Mouse (Mus musculus): Measurements from ENCODE around the gene Kcnmb1.

The Kcnmb1 gene

DNA sequence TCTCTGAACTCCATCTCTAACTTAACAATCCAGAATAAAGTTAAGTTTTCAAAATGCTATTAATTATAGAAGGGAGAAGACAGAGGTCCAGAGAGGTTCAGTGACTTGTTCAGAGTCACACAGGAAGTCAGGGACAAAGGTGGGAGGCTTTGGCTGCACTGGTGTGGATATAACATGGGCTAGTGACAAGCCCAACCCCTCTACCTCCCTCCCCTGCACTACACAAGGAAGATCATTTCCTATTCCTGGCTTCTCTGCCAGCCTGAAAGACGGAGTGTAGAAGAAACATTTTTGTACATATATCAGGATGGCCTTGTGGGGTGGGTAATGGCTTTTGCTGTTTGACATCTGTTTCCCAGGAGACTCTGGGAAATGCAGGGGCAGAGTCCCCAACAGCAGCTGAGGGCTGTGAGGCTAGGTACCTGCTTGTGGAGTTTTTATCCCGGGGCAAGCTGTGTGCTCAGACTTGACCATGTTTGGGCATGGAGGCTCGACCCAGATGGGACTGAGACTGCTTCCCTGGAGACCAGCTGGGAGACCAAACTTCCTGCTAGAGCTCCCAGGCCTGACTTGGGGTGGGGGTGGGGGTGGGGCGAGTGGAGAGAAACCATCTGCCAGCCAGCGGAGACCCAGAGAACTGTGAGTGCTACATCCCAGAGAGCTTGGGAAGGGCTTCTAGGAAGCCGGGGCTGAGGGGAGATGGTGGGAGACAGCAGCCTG is at the start of gene Kcnmb1:
Gene Kcnmb1, plus strand, starts transcription at position 326 of the 720 bp plus-strand sequence.
- no peak for DNase-seq (ENCODE audit: low spot score in 2 of 2)

DNA sequence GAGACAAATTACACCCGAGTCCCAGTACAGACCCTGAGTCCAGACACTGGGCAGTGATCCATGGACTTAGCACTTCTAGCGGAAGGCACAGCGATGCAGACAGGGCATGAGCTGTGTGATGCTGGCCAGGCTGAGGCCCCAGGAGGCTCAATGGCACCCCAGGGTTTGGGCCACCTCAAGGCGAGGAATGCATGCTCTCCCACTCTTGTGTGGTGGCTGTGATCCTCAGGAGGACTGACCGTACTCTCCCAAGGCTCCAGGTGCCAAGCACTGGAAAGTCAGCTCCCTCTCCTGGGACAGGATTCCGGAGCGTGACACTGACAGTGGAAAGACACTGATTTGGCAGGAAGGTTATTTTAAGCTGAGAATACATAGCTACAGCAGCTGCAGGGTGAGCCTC is 49.8 kb upstream of the Kcnmb1 start:
- no peak for DNase-seq (ENCODE audit: low spot score in 2 of 2)

DNA sequence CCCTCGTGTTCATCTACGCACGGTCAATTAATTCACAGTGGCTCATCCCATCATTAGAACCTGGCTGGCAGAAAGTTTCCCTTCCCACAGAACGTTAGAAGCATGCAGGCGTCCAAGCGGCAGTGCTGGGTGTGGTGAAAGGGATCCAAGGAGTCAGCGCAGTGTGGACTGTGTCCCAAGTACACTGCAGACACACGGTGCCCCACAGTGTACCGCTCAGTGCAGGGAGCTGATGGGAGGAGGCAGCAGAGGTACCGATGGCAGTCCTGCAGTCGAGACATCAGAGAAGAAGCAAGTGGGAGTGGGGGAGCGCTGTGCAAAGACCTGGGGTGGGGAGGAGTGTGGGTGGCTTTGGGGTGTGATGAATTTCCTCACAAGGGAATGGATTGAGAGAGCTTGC is 48.6 kb upstream of the Kcnmb1 start:
- no peak for DNase-seq (ENCODE audit: low spot score in 2 of 2)

DNA sequence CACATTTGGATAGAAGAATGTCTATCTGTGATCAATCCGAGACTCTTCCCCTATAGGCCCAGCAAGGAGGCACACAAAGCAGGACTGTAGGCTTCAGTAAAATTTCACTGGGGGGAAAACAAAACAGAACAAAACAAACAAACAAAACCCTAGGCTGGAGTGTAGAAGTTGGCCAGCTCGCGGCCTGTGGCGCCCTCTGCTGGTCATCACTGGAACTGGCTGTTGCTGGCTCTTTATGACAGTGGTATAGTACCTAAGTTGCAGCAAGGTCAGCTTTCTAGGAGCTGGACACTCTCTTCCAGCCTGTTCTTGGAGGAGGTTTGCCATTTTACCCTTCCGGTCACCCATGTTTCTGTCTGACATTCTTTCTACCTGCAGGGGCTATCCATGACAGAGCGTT is 45.2 kb upstream of the Kcnmb1 start:
- peak in 1 of 2 experiments; percentile 24 for DNase-seq (ENCODE audit: low spot score in 2 of 2)

DNA sequence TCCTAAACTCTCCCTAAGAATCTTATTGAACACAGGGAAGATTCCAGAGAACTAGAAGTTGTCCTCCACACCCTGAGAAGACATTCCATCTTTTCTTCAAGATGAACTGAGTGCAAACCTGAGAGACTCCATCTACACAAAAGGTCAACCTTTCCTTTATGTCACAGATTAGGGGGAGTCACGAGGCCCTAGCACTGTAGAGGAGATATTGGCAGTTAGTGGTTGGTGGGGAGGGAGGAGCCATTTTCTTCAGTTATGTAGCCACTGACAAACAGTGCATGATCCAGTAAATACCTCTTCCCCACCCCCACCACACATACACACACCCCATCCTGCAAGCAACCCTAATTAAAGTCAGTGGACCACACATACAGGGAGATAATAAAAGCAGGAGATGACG is 44.4 kb upstream of the Kcnmb1 start:
- DNase-seq (ENCODE audit: low spot score in 2 of 2): no peak

DNA sequence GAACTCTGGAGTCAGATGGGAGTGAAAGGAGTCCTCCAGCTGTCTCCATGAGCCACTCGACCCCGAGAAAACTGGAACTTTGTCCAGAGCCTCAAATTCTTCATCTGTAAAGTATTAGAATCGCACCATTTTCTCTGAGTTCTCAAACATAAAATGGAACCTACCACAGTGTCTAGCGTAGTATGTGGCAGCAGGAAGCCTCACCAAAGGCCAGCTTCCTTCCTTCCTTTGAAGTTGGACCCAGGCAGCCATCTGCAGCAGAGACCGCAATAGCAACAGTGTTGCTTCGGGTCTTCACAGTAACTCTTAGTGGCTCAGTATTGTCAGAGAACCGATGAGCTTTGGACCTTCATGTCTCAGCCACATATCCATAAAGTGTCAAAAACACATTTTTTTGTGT is 43.0 kb upstream of the Kcnmb1 start:
- no peak for DNase-seq (ENCODE audit: low spot score in 2 of 2)

DNA sequence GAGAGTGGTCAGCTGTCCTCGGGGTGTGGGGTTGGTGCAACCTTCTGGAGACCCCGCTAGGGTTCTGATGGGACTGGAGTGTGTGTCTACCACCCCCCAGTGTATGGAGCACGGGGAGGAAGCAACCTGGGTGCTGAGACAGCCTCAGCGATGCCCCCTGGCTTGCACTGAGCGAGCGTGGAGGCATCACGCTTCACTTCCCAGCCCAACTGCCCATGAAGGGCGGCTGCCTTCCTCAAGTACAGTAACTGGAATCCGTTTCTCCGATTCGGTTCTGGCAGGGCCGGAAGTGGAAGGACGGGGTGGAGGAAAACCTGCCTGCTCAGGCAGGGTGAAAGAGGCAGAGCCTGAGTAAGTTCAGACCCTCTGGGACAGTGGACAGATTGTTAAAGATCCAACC is 41.4 kb upstream of the Kcnmb1 start:
- DNase-seq (ENCODE audit: low spot score in 2 of 2): no peak

DNA sequence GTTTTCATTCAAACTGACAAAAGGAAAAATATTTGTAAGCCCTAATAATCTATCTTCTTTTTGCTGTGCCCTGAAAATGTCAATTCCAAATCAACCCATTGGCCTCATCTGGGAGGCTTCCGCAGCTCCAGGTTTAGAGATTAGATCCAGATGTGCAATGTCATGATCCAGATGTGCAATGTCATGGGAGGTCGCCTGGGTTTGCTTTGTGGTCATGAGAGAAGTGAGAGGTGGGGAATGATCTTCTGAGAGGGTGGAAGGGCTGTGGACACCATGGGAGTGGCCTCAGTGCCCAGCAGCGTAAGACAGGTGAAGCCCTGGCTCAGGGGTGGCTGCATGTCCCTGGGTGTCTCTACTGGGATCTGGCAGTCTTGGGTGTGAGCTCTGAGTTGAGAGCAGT is 39.8 kb upstream of the Kcnmb1 start:
- no peak for DNase-seq (ENCODE audit: low spot score in 2 of 2)

DNA sequence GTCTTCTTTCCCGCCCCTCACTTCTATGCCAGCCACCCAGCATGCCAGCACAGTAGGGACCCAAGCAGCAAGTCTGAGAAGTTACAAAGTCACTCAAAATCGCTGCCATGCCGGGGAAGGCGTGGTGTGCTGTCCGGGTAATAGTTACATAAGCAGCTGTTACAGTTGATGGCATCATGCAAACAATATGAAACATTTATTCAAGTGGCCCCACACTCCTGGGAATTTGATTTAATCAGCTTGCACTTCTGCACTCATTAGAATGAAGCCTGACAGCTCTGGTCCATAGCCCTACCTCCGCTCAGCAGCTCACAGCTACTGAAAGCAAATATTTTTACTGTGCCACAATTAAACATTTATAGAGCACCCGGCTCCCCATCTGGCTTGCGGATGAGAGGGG is 37.0 kb upstream of the Kcnmb1 start:
- no peak for DNase-seq (ENCODE audit: low spot score in 2 of 2)

DNA sequence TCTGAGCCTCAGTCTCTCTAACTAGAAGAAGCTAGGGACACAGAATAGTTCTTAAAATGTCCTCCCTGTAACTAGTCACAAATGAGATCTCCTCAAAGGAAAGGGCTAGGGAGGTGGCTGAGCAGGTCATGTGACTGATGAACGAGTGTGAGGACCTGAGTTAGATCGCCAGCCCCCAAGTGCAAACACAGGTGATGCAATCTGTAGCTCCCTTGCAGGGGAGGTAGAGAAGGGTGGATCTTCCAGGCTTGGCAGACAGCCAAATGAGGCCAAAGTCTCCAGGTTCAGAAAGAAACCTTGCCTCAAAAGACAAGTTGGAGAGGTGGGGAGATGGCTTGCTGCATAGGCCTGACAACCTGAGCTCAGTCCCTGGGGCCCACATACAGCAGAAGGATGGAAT is 36.3 kb upstream of the Kcnmb1 start:
- DNase-seq (ENCODE audit: low spot score in 2 of 2): no peak

DNA sequence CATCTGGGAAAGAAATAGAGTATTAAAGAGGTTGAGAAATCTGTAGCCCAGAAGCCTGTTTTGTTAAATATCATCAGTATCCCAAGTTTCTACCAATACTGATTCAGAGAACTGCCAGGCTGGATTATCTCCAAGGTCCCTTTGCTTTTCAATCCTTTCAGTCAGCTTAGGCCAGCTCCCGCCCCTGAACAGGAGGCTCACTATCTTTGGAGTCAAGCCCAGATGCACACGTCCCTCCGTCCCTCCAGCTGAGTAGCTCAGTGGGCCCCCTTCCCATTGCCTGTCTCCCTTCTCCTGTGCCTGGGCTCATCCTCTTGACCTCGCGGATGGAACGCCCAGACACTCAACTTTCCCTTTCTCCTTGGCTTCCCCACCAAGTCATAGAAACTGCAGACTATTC is 35.5 kb upstream of the Kcnmb1 start:
- DNase-seq (ENCODE audit: low spot score in 2 of 2): no peak

DNA sequence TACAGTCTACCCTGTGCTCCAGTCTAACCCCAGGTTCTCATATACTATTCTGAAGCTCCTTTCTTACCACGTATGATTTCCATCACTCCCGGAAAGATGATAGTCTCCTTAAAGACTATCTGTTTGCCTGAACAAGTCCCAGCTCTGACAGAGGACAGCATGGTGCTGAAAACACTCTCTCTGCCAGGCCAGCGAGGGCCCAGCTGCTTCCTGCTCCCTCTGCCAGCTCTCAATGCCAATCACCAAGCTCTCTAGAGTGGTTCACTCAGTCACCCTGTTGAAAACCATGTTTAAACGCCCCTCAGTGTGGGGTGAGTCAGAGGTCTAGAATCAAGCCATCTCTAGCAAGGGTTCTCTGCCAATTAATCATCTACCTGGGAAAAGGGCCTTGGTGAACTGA is 35.0 kb upstream of the Kcnmb1 start:
- no peak for DNase-seq (ENCODE audit: low spot score in 2 of 2)

DNA sequence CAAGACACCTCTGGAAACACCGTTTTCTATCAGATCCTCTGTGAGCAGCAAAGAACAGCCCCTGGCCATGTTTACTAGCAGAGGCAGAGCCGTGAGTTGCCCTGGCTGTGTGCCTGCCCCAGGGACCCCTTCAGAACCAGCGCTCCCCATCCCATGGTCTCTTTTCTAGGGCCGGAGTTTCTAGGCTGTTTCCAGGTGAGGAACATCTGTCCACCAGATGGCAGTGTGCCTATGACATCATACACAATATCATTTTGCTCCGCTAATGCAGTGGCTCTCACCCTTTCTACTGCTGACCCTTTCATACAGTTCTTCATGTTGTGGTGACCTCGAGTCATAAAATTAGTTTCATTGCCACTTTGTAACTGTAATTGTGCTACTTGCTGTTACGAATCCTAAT is 34.2 kb upstream of the Kcnmb1 start:
- DNase-seq (ENCODE audit: low spot score in 2 of 2): peak in 1 of 2 experiments; percentile 20

DNA sequence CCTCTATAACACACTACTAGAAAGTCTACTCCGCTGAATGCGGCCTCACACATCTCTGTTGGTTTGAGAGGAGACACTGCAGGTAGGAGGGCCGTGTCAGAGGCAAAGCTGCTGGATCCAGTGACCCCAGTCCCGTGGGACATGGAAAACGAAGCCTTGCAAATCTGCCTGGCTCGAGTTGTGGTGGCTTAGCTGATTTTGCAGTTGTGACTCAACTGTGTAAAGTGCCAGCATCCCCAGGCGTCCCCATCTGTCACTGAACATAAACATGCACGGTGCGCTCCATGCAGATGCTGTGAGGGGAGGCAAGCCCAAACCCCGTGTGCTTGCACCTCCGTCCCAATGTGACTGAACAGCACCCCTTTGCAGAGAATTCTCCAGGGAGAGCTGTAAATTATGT is 33.4 kb upstream of the Kcnmb1 start:
- DNase-seq (ENCODE audit: low spot score in 2 of 2): no peak

DNA sequence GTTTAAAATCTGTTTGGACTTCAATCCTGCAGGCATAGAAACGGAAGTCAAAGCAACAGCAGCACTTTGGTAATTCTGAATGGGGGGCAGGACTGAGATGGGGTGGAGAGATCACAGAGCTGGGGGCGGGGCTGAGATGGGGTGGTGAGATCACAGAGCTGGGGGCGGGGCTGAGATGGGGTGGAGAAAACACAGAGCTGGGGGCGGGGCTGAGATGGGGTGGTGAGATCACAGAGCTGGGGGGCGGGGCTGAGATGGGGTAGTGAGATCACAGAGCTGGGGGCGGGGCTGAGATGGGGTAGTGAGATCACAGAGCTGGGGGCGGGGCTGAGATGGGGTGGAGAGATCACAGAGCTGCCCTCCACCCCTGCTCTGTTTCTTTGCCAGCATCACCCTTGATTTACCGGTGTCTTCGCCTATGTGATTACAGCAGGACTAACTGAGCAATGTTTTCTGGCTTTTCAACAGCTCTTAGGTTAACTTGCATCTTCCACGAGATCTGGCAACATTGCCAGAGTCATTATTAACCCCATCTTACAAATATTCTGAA is 30.9 kb upstream of the Kcnmb1 start:
- DNase-seq (ENCODE audit: low spot score in 2 of 2): peak; percentile 52 to 54

DNA sequence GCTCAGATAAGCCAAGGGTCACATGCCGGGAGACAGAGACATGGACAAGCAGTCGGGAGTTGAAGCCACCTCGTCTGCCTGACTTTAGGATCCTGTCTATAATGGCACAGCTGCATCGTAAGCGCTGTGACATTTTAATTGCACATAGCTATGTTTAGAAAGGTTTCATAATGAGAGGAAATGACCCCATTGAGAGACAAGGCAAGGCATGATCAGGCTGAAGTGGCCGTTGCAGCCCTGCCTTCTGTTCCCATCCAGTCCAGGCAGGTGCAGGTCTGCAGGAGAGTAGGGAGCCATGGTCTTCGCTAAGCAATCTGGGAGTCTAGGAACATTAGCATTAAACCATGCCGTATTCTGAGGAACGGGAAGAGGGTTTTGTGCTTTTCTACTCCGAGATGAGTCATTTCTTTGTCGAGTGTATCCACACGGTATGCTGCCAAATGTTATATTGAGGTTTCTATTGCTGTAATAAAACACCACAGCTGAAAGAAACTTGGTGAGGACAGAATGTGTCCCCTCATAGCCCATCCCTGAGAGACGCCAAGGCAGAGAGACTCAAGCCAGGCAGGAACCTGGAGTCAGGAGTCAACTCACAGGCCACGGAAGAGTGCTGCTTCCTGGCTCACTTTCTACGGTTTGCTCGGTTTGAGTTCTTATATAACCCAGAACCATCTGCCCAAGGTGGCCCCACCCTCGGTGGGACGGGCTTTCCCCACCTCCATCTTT is 30.3 kb upstream of the Kcnmb1 start:
- DNase-seq (ENCODE audit: low spot score in 2 of 2): no peak

DNA sequence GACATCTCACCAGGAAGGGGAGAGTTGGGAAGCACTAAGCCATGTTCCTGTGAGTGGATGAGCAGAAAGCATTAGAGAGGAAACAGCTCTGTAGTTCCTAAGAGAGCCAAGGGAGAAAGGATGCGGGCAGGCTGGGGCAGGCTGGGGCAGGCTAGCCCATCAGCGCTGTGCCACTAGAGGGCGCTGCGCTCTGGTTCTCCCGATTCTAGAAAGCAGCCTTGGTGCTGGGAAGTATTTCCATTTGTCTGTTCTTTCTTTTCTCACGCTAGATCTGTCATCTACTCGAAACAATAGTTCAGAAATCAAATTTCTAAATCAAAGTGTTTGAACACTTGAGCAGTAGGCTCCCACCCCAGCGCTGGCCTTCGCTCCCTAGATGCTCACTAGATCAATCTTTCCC is 28.5 kb upstream of the Kcnmb1 start:
- DNase-seq (ENCODE audit: low spot score in 2 of 2): no peak

DNA sequence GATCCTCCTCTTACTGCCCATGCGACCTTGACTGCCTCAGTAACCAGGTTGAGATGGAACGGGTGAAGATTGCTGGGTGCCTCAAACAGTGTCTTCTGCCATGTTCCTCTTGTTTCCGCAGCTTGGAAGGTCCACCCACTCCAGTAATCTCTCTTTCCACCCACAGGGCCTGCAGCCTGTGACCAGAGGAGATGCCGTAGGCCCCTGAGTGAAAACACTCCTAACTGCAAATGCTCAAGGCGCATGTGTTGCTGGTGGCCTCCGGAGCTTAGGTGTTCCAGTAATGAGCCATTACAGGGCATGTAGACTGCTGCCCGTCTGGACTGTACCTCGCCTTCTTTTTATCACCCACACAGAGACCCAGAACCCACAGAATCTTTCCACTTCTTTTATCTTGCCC is 25.2 kb upstream of the Kcnmb1 start:
- DNase-seq (ENCODE audit: low spot score in 2 of 2): no peak

DNA sequence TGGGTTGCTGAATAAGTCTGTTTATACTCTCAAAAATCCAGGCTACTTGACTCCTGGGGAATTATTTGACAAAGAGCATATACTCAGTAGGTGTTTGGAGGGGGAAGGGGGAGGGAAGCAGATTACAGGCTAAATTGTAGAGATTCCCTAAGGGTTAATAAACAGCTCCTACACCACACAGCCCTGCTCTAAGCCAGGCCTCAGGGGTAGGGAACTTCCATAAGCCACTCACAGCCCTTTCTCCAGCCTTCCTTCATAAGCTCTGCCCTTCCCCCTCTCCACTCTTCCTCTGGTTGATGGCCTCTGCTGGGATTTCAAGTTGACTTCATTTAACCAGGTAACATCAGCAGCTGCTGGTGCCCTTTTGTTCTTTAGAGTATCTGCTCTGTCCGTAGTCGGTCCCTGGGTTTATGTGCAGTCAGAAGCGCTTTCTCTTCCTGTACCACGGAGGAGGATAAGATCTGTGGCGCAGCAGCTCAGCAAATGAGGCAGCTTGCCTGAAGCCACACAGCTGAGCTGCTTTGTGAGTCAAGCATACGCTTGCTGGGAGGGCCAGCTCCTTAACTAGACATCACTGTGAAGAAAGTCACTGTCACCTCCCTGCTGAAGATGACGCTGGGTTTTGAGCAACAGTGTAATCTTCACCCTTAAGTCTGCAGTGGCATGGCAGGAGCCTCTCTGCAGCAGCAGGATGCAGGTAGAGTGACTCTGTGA is 24.1 kb upstream of the Kcnmb1 start:
- peak; percentile 37 to 48 for DNase-seq (ENCODE audit: low spot score in 2 of 2)

DNA sequence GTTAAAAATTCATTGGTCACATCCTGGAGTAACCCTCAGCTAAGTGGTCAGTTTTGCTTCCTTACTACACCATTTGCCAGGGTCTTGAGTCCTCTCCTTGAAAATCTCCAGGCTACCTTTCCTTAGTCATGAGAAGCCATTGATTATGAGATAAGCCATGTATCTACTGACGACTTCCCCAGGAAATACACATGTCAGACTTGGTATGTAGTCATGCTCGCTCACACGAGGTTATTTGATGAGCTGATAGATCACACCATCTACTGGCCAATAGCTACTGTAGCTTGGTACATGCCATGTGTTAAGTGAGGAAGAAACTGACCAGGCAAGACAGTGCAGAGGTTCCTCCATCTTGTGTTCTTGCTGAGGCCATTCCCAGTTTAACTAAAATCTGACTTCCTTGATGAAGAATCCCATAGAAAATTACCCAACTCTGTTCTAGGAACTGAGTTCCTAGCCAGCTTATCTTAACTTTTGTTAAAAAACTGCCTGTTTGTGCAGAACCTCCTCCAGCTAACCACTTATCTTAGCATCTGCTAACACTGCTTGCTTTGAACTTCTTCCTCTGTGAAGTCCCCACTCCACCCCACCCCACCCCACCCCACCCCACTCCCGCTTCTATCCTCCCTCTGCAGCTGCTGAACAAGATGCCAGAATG is 23.2 kb upstream of the Kcnmb1 start:
- no peak for DNase-seq (ENCODE audit: low spot score in 2 of 2)

DNA sequence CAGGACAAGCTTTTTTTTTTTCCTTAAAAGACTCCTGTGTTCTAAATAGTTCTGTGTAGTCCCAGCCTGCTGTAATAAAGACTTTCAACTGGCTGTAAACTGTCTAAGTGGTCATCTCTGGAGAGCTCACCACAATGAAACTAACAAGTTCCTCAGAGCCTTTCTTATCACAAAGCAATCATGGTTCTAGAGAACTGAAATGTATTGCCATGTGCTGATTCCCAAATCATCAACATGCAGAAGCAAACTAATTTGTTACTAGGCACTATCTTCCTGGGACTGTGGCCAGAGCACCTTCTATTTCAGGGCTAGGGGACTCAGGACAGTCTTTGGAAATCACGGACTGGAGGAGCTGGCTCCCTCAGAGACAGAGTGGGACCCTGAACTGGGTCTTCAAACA is 19.2 kb upstream of the Kcnmb1 start:
- DNase-seq (ENCODE audit: low spot score in 2 of 2): no peak

Measured in spleen, postnatal 36 days (tissue).